In genomic region chr4:109484621-109485020, GRCm38 (mm10) we compare ENCODE assay signal across 8 mouse cellular contexts. TPM values are rescaled to one million over a fixed set of nuclear protein-coding genes. Genes with fewer than 3 reads are reported as not detected.
DNase-seq lines count a peak whose midpoint lies in the region; ATAC-seq and TF ChIP-seq lines count a peak whose summit lies in the region.

Rnf11 (minus strand) TSS chr4:109484728.

- DNase-seq in liver, adult 2 months (ENCODE audit: extremely low read depth, low read depth, low spot score): peak; percentile 46
- no peak for DNase-seq in liver
- DNase-seq in left cerebral cortex, postnatal 4 days: no peak
- no peak for DNase-seq in midbrain, embryonic 14.5 days
- no peak for DNase-seq in urinary bladder, postnatal 4 days (ENCODE audit: low spot score in 2 of 2)
- DNase-seq in embryo, embryonic 10 days (ENCODE audit: low spot score): no peak

- H3K4me3 ChIP-seq in liver, adult 2 months (ENCODE audit: insufficient read depth, low read depth, low read length): no peak within 1 kb of the TSS
- H3K4me3 ChIP-seq in heart, embryonic 15.5 days: no peak within 1 kb of the TSS
- no peak within 1 kb of the TSS for H3K4me3 ChIP-seq in midbrain, embryonic 14.5 days (replicated peaks; ENCODE audit: low read depth, low read length)

- no peaks in the 10 kb centered on the region for H3K79me2 ChIP-seq in liver, adult 2 months (ENCODE audit: control insufficient read depth, insufficient read depth, low read length)

- H3K4me2 ChIP-seq in heart, embryonic 15.5 days: no peak within 1 kb of the TSS
- H3K4me2 ChIP-seq in midbrain, embryonic 14.5 days (ENCODE audit: low read length): no peak within 1 kb of the TSS

- no peak within 1 kb of the TSS for H3K9ac ChIP-seq in liver, adult 2 months (ENCODE audit: low read depth, low read length)
- no peak within 1 kb of the TSS for H3K9ac ChIP-seq in heart, embryonic 15.5 days
- no peak within 1 kb of the TSS for H3K9ac ChIP-seq in midbrain, embryonic 14.5 days (replicated peaks; ENCODE audit: low read length)

- no peaks in the 10 kb centered on the region for H3K27me3 ChIP-seq in liver, adult 2 months (ENCODE audit: control insufficient read depth, insufficient read depth, low read length)
- H3K27me3 ChIP-seq in heart, embryonic 15.5 days: no peaks in the 10 kb centered on the region
- H3K27me3 ChIP-seq in midbrain, embryonic 14.5 days (ENCODE audit: control insufficient read depth, insufficient read depth, low read length): no peaks in the 10 kb centered on the region

- H3K27ac ChIP-seq in liver, adult 2 months (replicated peaks; ENCODE audit: insufficient read depth, low read depth, low read length): no peak within 1 kb of the TSS
- H3K27ac ChIP-seq in heart, embryonic 15.5 days: no peak within 1 kb of the TSS
- H3K27ac ChIP-seq in midbrain, embryonic 14.5 days (replicated peaks; ENCODE audit: low read depth, low read length): no peak within 1 kb of the TSS

- H3K4me1 ChIP-seq in liver, adult 2 months (ENCODE audit: control insufficient read depth, insufficient read depth, low read length): no peaks in the 10 kb centered on the region; the same call in 1 of the 2 replicates
- H3K4me1 ChIP-seq in heart, embryonic 15.5 days (replicated peaks): no peaks in the 10 kb centered on the region
- H3K4me1 ChIP-seq in midbrain, embryonic 14.5 days (ENCODE audit: control insufficient read depth, insufficient read depth, low read length): no peaks in the 10 kb centered on the region

- H3K36me3 ChIP-seq in liver, adult 2 months (ENCODE audit: control insufficient read depth, insufficient read depth, low read length): no peaks in the 10 kb centered on the region
- no peaks in the 10 kb centered on the region for H3K36me3 ChIP-seq in heart, embryonic 15.5 days
- H3K36me3 ChIP-seq in midbrain, embryonic 14.5 days (ENCODE audit: control insufficient read depth, insufficient read depth, low read length): no peaks in the 10 kb centered on the region

- no peak for TF ChIP-seq POLR2A in liver, adult 2 months (IDR thresholded peaks at IDR 0.05; ENCODE audit: extremely low read depth, insufficient read depth, low read length)

- ATAC-seq in erythroblast, adult 5-6 weeks (replicated peaks; ENCODE audit: low FRiP score, poor library complexity, severe bottlenecking): no peak
- no peak for ATAC-seq in heart, embryonic 15.5 days (replicated peaks; ENCODE audit: insufficient number of reproducible peaks, insufficient read depth, low FRiP score, low read depth)
- ATAC-seq in midbrain, embryonic 14.5 days (ENCODE audit: low FRiP score, low TSS enrichment): no peak

- intact Hi-C loops in left cerebral cortex, postnatal 4 days (cut with DNase I): no loop called here

- no peak for TF ChIP-seq CTCF in liver, adult 2 months (IDR thresholded peaks at IDR 0.05; ENCODE audit: low read depth, low read length)

- WGBS in liver, adult 2 months: 77% methylated on average over 3 of the region's 3 CpGs
- WGBS in heart, embryonic 15.5 days: 70% methylated on average over 3 of the region's 3 CpGs
- 87% methylated on average over 3 of the region's 3 CpGs for WGBS in midbrain, embryonic 14.5 days

- H3K9me3 ChIP-seq in heart, embryonic 15.5 days (replicated peaks): no peaks in the 10 kb centered on the region
- no peaks in the 10 kb centered on the region for H3K9me3 ChIP-seq in midbrain, embryonic 14.5 days (ENCODE audit: control insufficient read depth, low read length)

RNA-seq across cellular contexts. Expression of gene Rnf11, which starts in this region (rescaled TPM):
- 42.6 and 48.7 TPM in 2 replicates for total RNA-seq in liver, adult 2 months (2014; rRNA removed)
- polyA plus RNA-seq in liver, adult 2 months (2012; rRNA removed): 33.5 and 42.6 TPM in 2 replicates
- 174 and 177 TPM in 2 replicates for total RNA-seq in erythroblast, adult 5-6 weeks (2015; ENCODE audit: low replicate concordance)
- 241 and 315 TPM in 2 replicates for total RNA-seq in erythroblast, adult 5-6 weeks (2017; ENCODE audit: low replicate concordance)
- 45.8 and 48.0 TPM in 2 replicates for polyA plus RNA-seq in heart, embryonic 15.5 days (2015; fragmentation: Nextera tagmentation; extraction: Ambion mirVana)
- 100 to 1,000 TPM; 136 to 141 TPM for total RNA-seq in left cerebral cortex, postnatal 4 days (2021)
- polyA plus RNA-seq in midbrain, embryonic 14.5 days (2014; fragmentation: Nextera tagmentation; extraction: Ambion mirVana): 84.5 and 104 TPM in 2 replicates
